Mouse (Mus musculus) forebrain, postnatal 0 days (tissue): Measurements from ENCODE around the gene Slc22a26. TPM values are rescaled to one million over a fixed set of nuclear protein-coding genes. Genes with fewer than 3 reads are reported as not detected.
"Not testable (repeated sequence)": the region's sequence is repeated elsewhere in the genome, so short reads cannot be mapped to it uniquely, and the experiment has no call there.

ENCODE experiments used
- ATAC-seq: fragments of 200-750 bp; cut with Nextera tagmentation; 2 replicates; pipeline ENCODE4 v1.8.0; 2017; ENCODE audit warnings: mild to moderate bottlenecking, moderate library complexity
- DNase-seq: peaks from one replicate; pipeline ENCODE4 v3.0.0-alpha.2; 2015
- H3K27ac ChIP-seq: fragments of 300-500 bp; sonication (generic); 2 replicates; pipeline ENCODE4 v1.5.1; 2014; ENCODE audit warnings: low read depth, mild to moderate bottlenecking, antibody characterized with exemption, low read length, moderate library complexity, mixed read lengths
- H3K27me3 ChIP-seq: fragments of 300-500 bp; sonication (generic); 2 replicates; pipeline ENCODE4 v1.6.1; 2014; ENCODE audit warnings: mild to moderate bottlenecking, low read length, mixed read lengths; ENCODE audit not compliant: insufficient read depth
- H3K36me3 ChIP-seq: fragments of 300-500 bp; sonication (generic); 2 replicates; pipeline ENCODE4 v1.6.1; 2014; ENCODE audit warnings: mild to moderate bottlenecking, moderate library complexity; ENCODE audit not compliant: insufficient read depth
- H3K4me1 ChIP-seq: fragments of 300-500 bp; sonication (generic); 2 replicates; pipeline ENCODE4 v1.6.1; 2014; ENCODE audit warnings: antibody characterized with exemption; ENCODE audit not compliant: insufficient read depth
- H3K4me2 ChIP-seq: fragments of 300-500 bp; sonication (generic); 2 replicates; pipeline ENCODE4 v1.6.1; 2014; ENCODE audit warnings: low read depth, mild to moderate bottlenecking, moderate library complexity
- H3K4me3 ChIP-seq: fragments of 300-500 bp; sonication (generic); 2 replicates; pipeline ENCODE4 v1.5.1; 2014; ENCODE audit warnings: low read depth, low read length, mixed read lengths
- H3K9ac ChIP-seq: fragments of 300-500 bp; sonication (generic); 2 replicates; pipeline ENCODE4 v1.6.1; 2014; ENCODE audit warnings: mild to moderate bottlenecking
- H3K9me3 ChIP-seq: fragments of 300-500 bp; sonication (generic); 2 replicates; pipeline ENCODE4 v1.6.1; 2016; ENCODE audit warnings: low read length
- CTCF ChIP-seq: sonication (generic); IDR thresholded peaks from 2 replicates; pipeline ENCODE4 v1.5.1; 2016; ENCODE audit warnings: antibody characterized with exemption, control low read depth, low read depth
- WGBS: fragments of 180-500 bp; shearing (Covaris S2); extraction: QIAGEN DNeasy Blood & Tissue Kit; methylation state at CpG from one replicate; pipeline ENCODE4 v1.1.7; 2014; 5-methylcytosine and 5-hydroxymethylcytosine counted together
- polyA plus RNA-seq: library from polyadenylated mRNA; unstranded; fragments of >200 nt; fragmentation: Nextera tagmentation; extraction: Ambion mirVana; gene quantifications from 2 replicates; pipeline ENCODE4 v1.2.1, GENCODE M21; 2015
- total RNA-seq: library from RNA; depleted of rRNA; stranded (reverse); fragments of >200 nt; gene quantifications from 2 replicates; pipeline ENCODE4 v1.2.3, GENCODE M21; 2014; rRNA removed

Gene Slc22a26
- total RNA-seq (not detected in 2 replicates), polyA plus RNA-seq (not detected in 2 replicates)

GRCm38 (mm10) chr19:7802571-7802970, at the start of gene Slc22a26:
Slc22a26 (minus strand) TSS chr19:7802667.
- no peak within 1 kb of the TSS for H3K27ac ChIP-seq
- H3K36me3 ChIP-seq: no peaks in the 10 kb centered on the region
- TF ChIP-seq CTCF: no peak
- H3K9me3 ChIP-seq: no peaks in the 10 kb centered on the region
- no peak within 1 kb of the TSS for H3K9ac ChIP-seq
- no peak within 1 kb of the TSS for H3K4me3 ChIP-seq
- H3K4me2 ChIP-seq: no peak within 1 kb of the TSS
- no peaks in the 10 kb centered on the region for H3K27me3 ChIP-seq
- WGBS: 84% methylated on average over 1 of the region's 1 CpGs
- no peak for ATAC-seq
- H3K4me1 ChIP-seq: no peaks in the 10 kb centered on the region
- DNase-seq: no peak

DNA sequence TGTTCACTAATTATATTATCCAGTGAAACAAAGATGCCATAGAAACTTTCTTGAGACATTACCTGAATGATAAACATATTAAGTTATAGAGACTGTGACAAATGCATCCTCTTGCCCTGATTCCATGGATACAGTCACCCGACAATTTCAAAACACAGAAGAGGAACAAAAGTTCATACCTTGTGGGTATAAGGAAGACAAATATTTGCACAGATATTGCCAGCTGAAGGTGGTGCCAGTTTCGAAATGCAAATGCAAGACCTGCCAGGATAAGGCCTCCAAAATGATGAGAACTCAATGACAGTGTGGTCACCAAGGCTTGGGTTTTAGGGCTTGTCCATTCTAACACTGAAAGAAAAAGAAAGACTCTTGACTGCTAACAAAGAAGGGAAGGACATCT, 27.4 kb upstream of the Slc22a26 start:
- no peak overlapping the region for H3K27ac ChIP-seq
- ATAC-seq: no peak
- H3K4me1 ChIP-seq: no peaks in the 10 kb centered on the region
- no peaks in the 10 kb centered on the region for H3K36me3 ChIP-seq
- no peak overlapping the region for H3K9ac ChIP-seq
- H3K4me3 ChIP-seq: no peak overlapping the region
- no peak overlapping the region for H3K4me2 ChIP-seq
- peaks cover 7% of the 10 kb centered on the region; the same call in 1 of the 2 replicates for H3K9me3 ChIP-seq
- WGBS: 69% methylated on average over 2 of the region's 2 CpGs
- no peak for DNase-seq
- TF ChIP-seq CTCF: no peak
- no peaks in the 10 kb centered on the region for H3K27me3 ChIP-seq

GRCm38 (mm10) chr19:7790571-7790970, 11.9 kb downstream of the Slc22a26 start:
- ATAC-seq (no peak), DNase-seq (no peak)
- Histone ChIP-seq H3K9ac (no peak overlapping the region), H3K9me3 (no peaks in the 10 kb centered on the region), H3K4me1 (no peaks in the 10 kb centered on the region), H3K27ac (no peak overlapping the region), H3K36me3 (no peaks in the 10 kb centered on the region), H3K4me2 (no peak overlapping the region), H3K27me3 (no peaks in the 10 kb centered on the region), H3K4me3 (no peak overlapping the region)
- TF ChIP-seq CTCF: no peak
- 91% methylated on average over 1 of the region's 1 CpGs for WGBS

DNA sequence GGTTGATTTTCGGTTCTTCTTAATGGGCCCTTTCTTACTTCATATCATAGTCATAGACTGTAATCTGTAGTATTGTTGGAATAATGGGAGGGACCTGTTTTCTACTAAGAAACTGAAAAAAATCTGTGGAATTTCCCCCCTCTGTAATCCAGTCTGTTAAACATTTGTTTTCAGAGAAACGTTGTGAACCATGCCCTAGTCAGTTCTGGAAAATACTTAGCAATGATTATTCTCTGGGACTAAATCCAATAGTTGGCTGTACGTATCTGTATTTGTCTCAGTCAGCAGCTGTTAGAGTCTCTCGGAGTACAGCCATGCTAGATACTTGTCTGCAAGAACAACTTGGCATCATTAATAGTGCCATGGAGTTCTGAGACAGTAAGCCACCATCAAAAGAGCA, 27.2 kb downstream of the Slc22a26 start:
- H3K9ac ChIP-seq: no peak overlapping the region
- H3K9me3 ChIP-seq: no peaks in the 10 kb centered on the region
- ATAC-seq: no peak
- no peaks in the 10 kb centered on the region for H3K36me3 ChIP-seq
- no peak overlapping the region for H3K4me2 ChIP-seq
- no peak overlapping the region for H3K27ac ChIP-seq
- no peak for DNase-seq
- WGBS: 79% methylated on average over 4 of the region's 4 CpGs
- H3K4me1 ChIP-seq: no peaks in the 10 kb centered on the region
- H3K27me3 ChIP-seq: no peaks in the 10 kb centered on the region
- no peak overlapping the region for H3K4me3 ChIP-seq
- TF ChIP-seq CTCF: no peak

- Histone ChIP-seq H3K27ac (no peak overlapping the region), H3K4me3 (no peak overlapping the region), H3K9ac (no peak overlapping the region), H3K36me3 (no peaks in the 10 kb centered on the region), H3K4me2 (no peak overlapping the region), H3K27me3 (no peaks in the 10 kb centered on the region), H3K4me1 (no peaks in the 10 kb centered on the region), H3K9me3 (no peaks in the 10 kb centered on the region)
- 84% methylated on average over 2 of the region's 2 CpGs for WGBS
- ATAC-seq (no peak), DNase-seq (no peak)
- TF ChIP-seq CTCF: no peak
Observed at GRCm38 (mm10) chr19:7766124-7766523, 36.3 kb downstream of the Slc22a26 start.

DNA sequence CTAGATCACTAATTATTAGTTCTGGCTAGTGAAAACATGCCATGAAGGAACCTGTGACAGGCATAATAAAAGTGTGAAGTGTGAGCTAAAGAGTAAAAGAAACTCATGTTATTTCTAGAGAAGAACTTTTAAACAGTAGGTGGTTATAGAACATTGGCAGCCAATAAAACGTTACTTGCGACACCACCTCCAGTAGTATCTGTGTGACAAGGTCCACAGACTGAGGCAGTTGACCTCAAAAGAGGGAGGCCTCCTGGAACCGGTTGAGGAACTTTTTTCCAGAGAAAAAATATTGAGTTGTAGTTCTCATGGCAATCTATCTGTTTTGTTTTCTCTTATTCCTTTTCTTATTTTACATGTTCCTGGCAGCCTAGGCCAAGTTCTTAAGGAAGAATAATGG, 36.9 kb downstream of the Slc22a26 start:
- no peak for ATAC-seq
- no peak for DNase-seq
- 91% methylated on average over 3 of the region's 3 CpGs for WGBS

DNA sequence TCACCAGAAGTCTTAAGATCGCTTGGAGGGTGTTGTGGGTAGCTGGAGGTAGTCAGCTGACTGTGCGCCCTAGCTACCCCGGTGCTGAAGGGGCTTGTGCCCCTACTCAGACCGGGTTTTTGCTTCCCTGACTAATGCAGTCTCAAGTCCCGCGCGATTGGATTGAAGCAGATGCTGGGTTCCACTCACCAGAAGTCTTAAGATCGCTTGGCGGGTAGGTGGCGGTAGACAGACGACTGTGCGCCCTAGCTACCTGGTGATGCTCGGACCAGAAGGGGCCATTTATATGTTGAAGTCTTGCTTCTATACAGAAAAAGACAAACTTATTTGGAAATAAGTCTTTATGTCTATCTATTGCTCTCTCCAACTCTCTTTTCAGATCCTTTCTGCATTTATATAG, 49.1 kb downstream of the Slc22a26 start:
- ATAC-seq, H3K4me3 ChIP-seq, DNase-seq, H3K4me2 ChIP-seq, H3K9me3 ChIP-seq, H3K9ac ChIP-seq, H3K27me3 ChIP-seq, H3K36me3 ChIP-seq, H3K27ac ChIP-seq, H3K4me1 ChIP-seq: not testable (repeated sequence)
- WGBS: 78% methylated on average over 13 of the region's 13 CpGs

More for the DNA sequence above, 36.9 kb downstream of the Slc22a26 start:
- Histone ChIP-seq H3K27me3 (no peaks in the 10 kb centered on the region), H3K9ac (no peak overlapping the region), H3K9me3 (no peaks in the 10 kb centered on the region), H3K27ac (no peak overlapping the region), H3K36me3 (no peaks in the 10 kb centered on the region), H3K4me1 (no peaks in the 10 kb centered on the region), H3K4me2 (no peak overlapping the region), H3K4me3 (no peak overlapping the region)
- no peak for TF ChIP-seq CTCF

Other genes with a start within 250 kb of the Slc22a26 start
- 4.8 and 6.6 TPM in 2 replicates for gene Pla2g16, start 245.2 kb downstream of the Slc22a26 start, total RNA-seq
- gene Pla2g16, start 245.2 kb downstream of the Slc22a26 start, polyA plus RNA-seq: 6.0 and 6.5 TPM in 2 replicates
- gene Lgals12, start 195.5 kb downstream of the Slc22a26 start, total RNA-seq: 0.19 and 0.38 TPM in 2 replicates
- 0.10 and 0.21 TPM in 2 replicates for gene Lgals12, start 195.5 kb downstream of the Slc22a26 start, polyA plus RNA-seq
- gene Hrasls5, start 190.1 kb downstream of the Slc22a26 start, total RNA-seq: not detected in 2 replicates
- 0.29 TPM in 1 of 2 replicates, not detected in the other for gene Hrasls5, start 190.1 kb downstream of the Slc22a26 start, polyA plus RNA-seq
- not detected in 2 replicates for gene Slc22a19, start 91.4 kb downstream of the Slc22a26 start, total RNA-seq
- gene Slc22a19, start 91.4 kb downstream of the Slc22a26 start, polyA plus RNA-seq: 0.09 TPM in 1 of 2 replicates, not detected in the other
- not detected in 2 replicates for gene Slc22a27, start 163.4 kb upstream of the Slc22a26 start, total RNA-seq
- gene Slc22a27, start 163.4 kb upstream of the Slc22a26 start, polyA plus RNA-seq: not detected in 2 replicates